Mouse (Mus musculus): ENCODE data around the gene Arv1.

The Arv1 gene

GRCm38 (mm10) chr8:124732828-124733227 lies 10.9 kb downstream of the Arv1 start:
- no peak for DNase-seq

- DNase-seq, result no peak
Measured at GRCm38 (mm10) chr8:124735371-124735911, 13.5 kb downstream of the Arv1 start.

GRCm38 (mm10) chr8:124739268-124739667 lies 17.3 kb downstream of the Arv1 start:
- no peak for DNase-seq

GRCm38 (mm10) chr8:124746661-124747060 lies 24.7 kb downstream of the Arv1 start:
- DNase-seq, result no peak

- no peak for DNase-seq
Measured at GRCm38 (mm10) chr8:124751191-124751590, 29.3 kb downstream of the Arv1 start.

GRCm38 (mm10) chr8:124751709-124752173 lies 29.8 kb downstream of the Arv1 start, which contains the start of gene Fam89a:
Gene Fam89a, minus strand, starts transcription at chr8:124751832.
- peak; percentile 9 for DNase-seq

- DNase-seq, result no peak
Measured at GRCm38 (mm10) chr8:124752325-124752862, 30.5 kb downstream of the Arv1 start.

GRCm38 (mm10) chr8:124754101-124754791 lies 32.3 kb downstream of the Arv1 start:
- DNase-seq, result peak; percentile 20

GRCm38 (mm10) chr8:124754792-124755190 lies 32.9 kb downstream of the Arv1 start:
- DNase-seq, result no peak

GRCm38 (mm10) chr8:124755481-124755880 lies 33.5 kb downstream of the Arv1 start:
- DNase-seq, result no peak

GRCm38 (mm10) chr8:124756153-124756552 lies 34.2 kb downstream of the Arv1 start:
- DNase-seq, result no peak

GRCm38 (mm10) chr8:124756601-124757000 lies 34.7 kb downstream of the Arv1 start:
- no peak for DNase-seq

GRCm38 (mm10) chr8:124758544-124758943 lies 36.6 kb downstream of the Arv1 start:
- no peak for DNase-seq

GRCm38 (mm10) chr8:124763061-124763460 lies 41.1 kb downstream of the Arv1 start:
- no peak for DNase-seq

- DNase-seq, result no peak
Measured at GRCm38 (mm10) chr8:124772389-124772788, 50.5 kb downstream of the Arv1 start.

GRCm38 (mm10) chr8:124775695-124776094 lies 53.8 kb downstream of the Arv1 start:
- DNase-seq, result peak; percentile 66

GRCm38 (mm10) chr8:124780236-124780635 lies 58.3 kb downstream of the Arv1 start:
- DNase-seq, result peak; percentile 13

- no peak for DNase-seq
Measured at GRCm38 (mm10) chr8:124782431-124782830, 60.5 kb downstream of the Arv1 start.

GRCm38 (mm10) chr8:124783228-124783627 lies 61.3 kb downstream of the Arv1 start:
- no peak for DNase-seq
